Mouse (Mus musculus) liver, embryonic 16.5 days (tissue): ENCODE data around the gene Hjurp. TPM values are rescaled to one million over a fixed set of nuclear protein-coding genes. Genes with fewer than 3 reads are reported as not detected.
"Not testable (repeated sequence)": the region's sequence is repeated elsewhere in the genome, so short reads cannot be mapped to it uniquely, and the experiment has no call there.

ENCODE experiments used
- ATAC-seq: fragments of 200-750 bp; cut with Nextera tagmentation; 2 replicates; pipeline ENCODE4 v1.8.0; 2017; ENCODE audit warnings: low read depth, mild to moderate bottlenecking, moderate number of reproducible peaks, moderate library complexity
- H3K27ac ChIP-seq: fragments of 300-500 bp; sonication (generic); 2 replicates; pipeline ENCODE4 v1.5.1; 2014; ENCODE audit warnings: mild to moderate bottlenecking, low read length
- H3K27me3 ChIP-seq: fragments of 300-500 bp; sonication (generic); 2 replicates; pipeline ENCODE4 v1.6.1; 2014; ENCODE audit warnings: low read depth, low read length, mixed read lengths; ENCODE audit not compliant: control insufficient read depth, insufficient read depth
- H3K36me3 ChIP-seq: fragments of 300-500 bp; sonication (generic); 2 replicates; pipeline ENCODE4 v1.6.1; 2014; ENCODE audit warnings: mild to moderate bottlenecking; ENCODE audit not compliant: control insufficient read depth, insufficient read depth
- H3K4me1 ChIP-seq: fragments of 300-500 bp; sonication (generic); 2 replicates; pipeline ENCODE4 v1.6.1; 2014; ENCODE audit warnings: low read depth, low read length, mixed read lengths; ENCODE audit not compliant: control insufficient read depth
- H3K4me2 ChIP-seq: fragments of 300-500 bp; sonication (generic); 2 replicates; pipeline ENCODE4 v1.6.1; 2014; ENCODE audit warnings: low read depth, low read length, mixed read lengths
- H3K4me3 ChIP-seq: fragments of 300-500 bp; sonication (generic); 2 replicates; pipeline ENCODE4 v1.5.1; 2014; ENCODE audit warnings: low read depth, mild to moderate bottlenecking, low read length
- H3K9ac ChIP-seq: fragments of 300-500 bp; sonication (generic); 2 replicates; pipeline ENCODE4 v1.6.1; 2014; ENCODE audit warnings: low read depth, low read length
- H3K9me3 ChIP-seq: fragments of 300-500 bp; sonication (generic); replicated peaks from 2 replicates; pipeline ENCODE4 v1.6.1; 2016; ENCODE audit warnings: low read length; ENCODE audit not compliant: control insufficient read depth
- WGBS: fragments of 180-500 bp; shearing (Covaris S2); extraction: QIAGEN DNeasy Blood & Tissue Kit; methylation state at CpG from one replicate; pipeline ENCODE4 v1.1.7; 2014; ENCODE audit not compliant: insufficient replicate concordance; 5-methylcytosine and 5-hydroxymethylcytosine counted together
- polyA plus RNA-seq: library from polyadenylated mRNA; unstranded; fragments of >200 nt; fragmentation: Nextera tagmentation; extraction: Ambion mirVana; gene quantifications from 2 replicates; pipeline ENCODE4 v1.2.1, GENCODE M21; 2015

Gene Hjurp
- polyA plus RNA-seq, 1 experiment from 2014 or later = 71.4 TPM

DNA sequence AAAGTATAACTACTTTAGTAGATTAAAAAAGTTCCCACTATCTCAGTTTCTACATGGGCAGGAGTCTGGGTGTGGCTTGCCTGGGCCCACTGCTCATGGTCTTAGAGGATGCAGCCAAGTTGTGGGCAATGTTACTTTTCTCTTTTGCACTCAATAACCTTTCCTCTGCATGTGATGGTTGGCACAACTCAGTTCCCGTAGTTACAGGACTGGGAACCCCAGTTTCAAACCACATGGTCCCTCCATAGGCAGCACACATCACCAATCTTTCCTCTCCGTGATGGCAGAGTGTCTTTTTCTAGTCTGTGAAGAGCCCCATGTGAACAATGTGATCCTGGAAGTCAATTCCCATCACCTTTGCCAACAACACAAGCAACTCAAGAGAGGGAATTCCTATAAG is 50.0 kb downstream of the Hjurp start:
- ATAC-seq = no peak
- H3K9ac ChIP-seq = no peak overlapping the region
- no peak overlapping the region for H3K4me2 ChIP-seq
- no peak overlapping the region for H3K27ac ChIP-seq
- no peaks in the 10 kb centered on the region for H3K4me1 ChIP-seq
- H3K9me3 ChIP-seq = peaks cover 31% of the 10 kb centered on the region
- H3K27me3 ChIP-seq = no peaks in the 10 kb centered on the region
- no peaks in the 10 kb centered on the region for H3K36me3 ChIP-seq
- H3K4me3 ChIP-seq = no peak overlapping the region
- WGBS = 40% methylated on average over 2 of the region's 2 CpGs

DNA sequence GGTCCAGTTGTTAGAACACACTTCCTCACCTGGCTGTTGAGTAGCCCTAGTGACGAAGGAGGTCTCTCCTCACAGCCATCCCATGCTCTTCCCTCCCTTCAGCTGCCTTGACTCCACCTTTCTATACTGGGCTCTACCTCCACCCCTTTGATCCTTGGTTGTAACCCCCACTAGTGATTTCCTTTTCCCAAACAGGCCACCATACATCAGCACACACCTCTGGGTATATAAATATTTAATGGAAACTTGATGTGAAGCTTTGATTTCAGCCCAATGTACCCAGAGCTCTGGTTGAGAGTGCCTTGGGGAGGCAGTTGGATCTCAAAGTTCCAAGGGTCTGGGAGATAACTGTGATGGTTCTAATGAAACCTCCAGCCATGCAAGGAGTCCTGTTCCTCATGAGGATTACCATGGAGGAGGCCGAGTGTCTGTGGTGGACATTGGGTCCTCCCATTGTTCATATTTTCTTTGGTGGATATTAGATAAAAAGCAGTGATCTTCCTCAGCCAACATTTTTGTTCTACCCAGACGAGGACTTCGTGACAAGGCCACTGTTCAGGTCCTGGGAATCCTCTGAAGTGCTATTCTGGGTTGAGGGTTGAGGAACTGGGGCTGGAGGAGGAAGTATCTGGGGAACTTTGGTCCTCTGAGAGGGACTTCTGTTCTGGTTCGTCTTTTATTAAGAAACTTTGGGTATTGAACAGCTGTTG is 50.6 kb downstream of the Hjurp start, which contains the start of gene Mroh2a:
TSS of gene Mroh2a (plus strand) at position 317 of the 710 bp plus-strand sequence.
- H3K4me1 ChIP-seq = no peaks in the 10 kb centered on the region
- H3K27ac ChIP-seq = no peak within 1 kb of the TSS
- H3K27me3 ChIP-seq = no peaks in the 10 kb centered on the region
- no peaks in the 10 kb centered on the region for H3K36me3 ChIP-seq
- no peak within 1 kb of the TSS for H3K4me3 ChIP-seq
- H3K9ac ChIP-seq = no peak within 1 kb of the TSS
- no peak within 1 kb of the TSS for H3K4me2 ChIP-seq
- ATAC-seq = peak; percentile 19; the same call in 1 of the 2 replicates
- H3K9me3 ChIP-seq = peaks cover 33% of the 10 kb centered on the region
- WGBS = 36% methylated on average over 5 of the region's 5 CpGs

DNA sequence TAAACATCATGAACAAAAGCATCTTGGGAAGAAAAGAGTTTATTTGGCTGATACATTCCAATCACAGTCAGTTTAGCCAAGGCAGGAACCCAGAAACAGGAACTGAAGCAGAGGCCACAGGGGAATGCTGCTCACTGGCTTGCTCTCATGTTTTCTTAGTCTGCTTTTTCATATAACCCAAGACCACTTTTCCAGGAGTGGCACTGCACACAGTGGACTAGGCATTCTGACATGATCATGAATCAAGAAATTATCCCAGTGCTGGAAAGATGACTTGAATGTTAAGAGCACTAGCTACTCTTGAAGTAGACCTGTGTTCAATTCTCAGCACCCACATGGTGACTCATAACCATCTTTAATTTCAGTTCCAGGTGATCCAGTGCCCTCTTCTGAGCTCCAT is 51.7 kb downstream of the Hjurp start:
- no peak for ATAC-seq
- Histone ChIP-seq H3K4me1 (no peaks in the 10 kb centered on the region), H3K9ac (no peak overlapping the region), H3K9me3 (peaks cover 26% of the 10 kb centered on the region), H3K4me2 (no peak overlapping the region), H3K27ac (no peak overlapping the region), H3K36me3 (no peaks in the 10 kb centered on the region), H3K27me3 (no peaks in the 10 kb centered on the region), H3K4me3 (no peak overlapping the region)

DNA sequence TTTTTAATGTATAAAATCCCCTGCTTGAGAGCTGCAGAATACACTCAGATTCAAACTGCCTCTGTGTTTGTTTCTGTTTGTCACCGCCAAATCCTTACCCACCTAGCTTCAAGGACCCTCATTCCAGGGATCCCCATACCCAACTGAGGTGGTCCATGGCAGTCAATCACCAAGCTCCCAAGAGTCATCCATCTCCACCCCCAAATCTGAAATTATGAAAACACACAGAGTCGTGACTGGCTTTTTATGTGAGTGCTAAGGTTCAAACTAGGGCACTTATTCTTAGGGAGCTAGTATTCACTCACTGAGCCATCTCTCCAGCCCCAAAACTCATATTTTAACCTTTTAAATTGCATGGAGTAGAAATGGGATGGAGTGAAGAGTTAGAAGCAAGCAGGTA is 52.1 kb downstream of the Hjurp start:
- not testable (repeated sequence) for H3K4me3 ChIP-seq, H3K4me1 ChIP-seq, ATAC-seq, H3K9ac ChIP-seq, H3K4me2 ChIP-seq, H3K27me3 ChIP-seq, H3K36me3 ChIP-seq, H3K27ac ChIP-seq
- 29% methylated on average over 2 of the region's 2 CpGs for WGBS
- peaks cover 22% of the 10 kb centered on the region for H3K9me3 ChIP-seq

DNA sequence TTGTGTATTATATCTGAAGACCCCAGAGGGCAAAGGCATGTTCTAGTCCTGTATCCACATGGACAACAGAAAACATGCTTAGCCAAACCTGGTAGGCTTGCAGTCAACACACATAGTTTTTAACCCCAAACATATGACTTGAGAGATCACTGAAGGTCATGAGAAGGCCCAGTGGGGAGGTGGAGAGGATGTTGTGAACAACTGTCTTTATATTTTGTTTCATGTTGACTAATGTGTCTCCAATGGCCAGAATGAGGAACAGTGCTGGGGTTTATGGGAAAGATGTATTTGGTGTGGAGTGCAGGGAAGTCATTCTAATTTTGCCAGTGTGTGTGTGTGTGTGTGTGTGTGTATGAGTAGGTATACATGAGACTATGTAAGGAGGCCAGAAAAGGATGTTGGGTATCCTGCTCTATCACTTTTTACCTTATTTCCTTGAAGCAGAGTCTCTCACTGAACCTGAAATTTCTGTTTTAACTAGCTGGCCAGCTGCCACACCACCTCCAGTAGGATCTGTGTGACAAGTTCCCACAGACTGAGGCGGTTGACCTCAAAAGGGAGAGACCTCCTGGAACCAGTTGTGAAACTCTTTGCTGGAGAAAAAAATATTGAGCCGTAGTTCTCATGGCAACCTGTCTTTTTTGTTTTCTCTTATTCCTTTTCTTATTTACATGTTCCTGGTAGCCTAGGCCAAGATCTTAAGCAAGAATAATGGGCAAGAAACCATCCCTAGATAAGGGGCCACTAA is 53.2 kb downstream of the Hjurp start:
- Histone ChIP-seq H3K27me3 (no peaks in the 10 kb centered on the region), H3K4me2 (no peak overlapping the region), H3K36me3 (no peaks in the 10 kb centered on the region), H3K4me1 (no peaks in the 10 kb centered on the region), H3K9ac (no peak overlapping the region), H3K4me3 (no peak overlapping the region), H3K27ac (no peak overlapping the region), H3K9me3 (peaks cover 14% of the 10 kb centered on the region)
- 51% methylated on average over 2 of the region's 2 CpGs for WGBS
- no peak for ATAC-seq

DNA sequence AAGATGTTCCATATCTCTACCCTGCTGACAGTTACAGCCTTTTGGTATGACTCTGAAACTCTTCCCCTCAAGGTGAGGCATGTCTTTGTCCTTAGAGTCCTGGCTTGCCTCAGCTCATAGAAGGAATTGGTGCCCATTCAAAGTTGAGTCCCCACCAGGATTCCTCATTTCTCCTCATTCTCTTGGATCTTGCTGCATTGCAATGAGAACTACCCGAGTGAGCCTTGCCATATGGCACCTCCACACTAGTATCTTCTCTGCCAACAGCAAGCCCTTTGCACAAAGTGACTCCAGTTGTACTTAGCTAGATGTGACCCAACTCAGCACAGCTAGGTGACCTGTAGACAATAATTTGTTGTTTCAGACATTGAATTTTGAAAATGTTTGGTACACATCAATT is 53.8 kb downstream of the Hjurp start:
- no peak overlapping the region for H3K4me3 ChIP-seq
- H3K9ac ChIP-seq = no peak overlapping the region
- peaks cover 14% of the 10 kb centered on the region for H3K9me3 ChIP-seq
- no peak overlapping the region for H3K27ac ChIP-seq
- WGBS = 31% methylated on average over 1 of the region's 1 CpGs
- no peaks in the 10 kb centered on the region for H3K36me3 ChIP-seq
- H3K4me1 ChIP-seq = no peaks in the 10 kb centered on the region
- ATAC-seq = no peak
- H3K4me2 ChIP-seq = no peak overlapping the region
- no peaks in the 10 kb centered on the region for H3K27me3 ChIP-seq

DNA sequence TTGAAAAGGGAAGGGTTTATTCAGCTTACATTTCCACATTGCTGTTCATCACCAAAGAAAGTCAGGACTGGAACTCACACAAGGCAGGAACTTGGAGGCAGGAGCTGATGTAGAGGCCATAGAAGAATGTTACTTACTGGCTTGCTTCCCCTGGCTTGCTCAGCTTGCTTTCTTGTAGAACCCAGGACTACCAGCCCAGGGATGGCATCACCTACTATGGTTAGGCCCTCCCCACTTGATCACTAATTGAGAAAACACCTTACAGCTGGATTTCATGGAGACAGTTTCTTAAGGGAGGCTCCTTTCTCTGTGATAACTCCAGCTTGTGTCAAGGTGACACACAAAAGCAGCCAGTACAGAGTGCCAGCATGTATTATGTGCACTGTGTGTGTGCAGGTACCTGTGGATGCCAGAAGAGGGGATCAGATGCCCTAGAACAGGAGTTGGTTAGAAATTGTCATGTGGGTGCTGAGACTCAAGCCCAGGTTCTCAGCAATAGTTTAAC is 54.4 kb downstream of the Hjurp start:
- not testable (repeated sequence) for H3K4me1 ChIP-seq, H3K4me3 ChIP-seq, H3K27me3 ChIP-seq, H3K4me2 ChIP-seq, H3K36me3 ChIP-seq, H3K27ac ChIP-seq, H3K9ac ChIP-seq, ATAC-seq
- peaks cover 12% of the 10 kb centered on the region for H3K9me3 ChIP-seq

DNA sequence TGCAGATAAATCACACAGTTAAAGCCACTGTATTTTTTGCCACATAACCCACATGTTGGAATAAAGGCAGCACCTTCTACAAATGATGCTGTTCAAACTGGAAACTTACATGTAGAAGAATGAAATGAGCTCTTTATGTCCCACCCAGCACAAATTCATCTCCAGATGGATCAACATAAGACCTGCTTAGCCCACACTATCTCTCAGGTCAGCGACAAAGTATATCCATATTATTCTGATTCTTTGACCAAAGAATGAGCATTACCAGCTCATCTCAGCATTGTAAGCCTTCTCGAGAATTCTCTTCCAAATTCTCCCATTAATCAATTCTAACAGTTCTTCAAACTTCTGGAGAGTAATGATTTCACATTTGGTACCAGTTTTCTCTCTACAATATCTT is 55.2 kb downstream of the Hjurp start:
- Histone ChIP-seq H3K9me3 (peaks cover 14% of the 10 kb centered on the region), H3K4me1 (no peaks in the 10 kb centered on the region), H3K4me2 (no peak overlapping the region), H3K27ac (no peak overlapping the region), H3K27me3 (no peaks in the 10 kb centered on the region), H3K9ac (no peak overlapping the region), H3K36me3 (no peaks in the 10 kb centered on the region), H3K4me3 (no peak overlapping the region)
- ATAC-seq = no peak
- WGBS = 28% methylated on average over 2 of the region's 2 CpGs

DNA sequence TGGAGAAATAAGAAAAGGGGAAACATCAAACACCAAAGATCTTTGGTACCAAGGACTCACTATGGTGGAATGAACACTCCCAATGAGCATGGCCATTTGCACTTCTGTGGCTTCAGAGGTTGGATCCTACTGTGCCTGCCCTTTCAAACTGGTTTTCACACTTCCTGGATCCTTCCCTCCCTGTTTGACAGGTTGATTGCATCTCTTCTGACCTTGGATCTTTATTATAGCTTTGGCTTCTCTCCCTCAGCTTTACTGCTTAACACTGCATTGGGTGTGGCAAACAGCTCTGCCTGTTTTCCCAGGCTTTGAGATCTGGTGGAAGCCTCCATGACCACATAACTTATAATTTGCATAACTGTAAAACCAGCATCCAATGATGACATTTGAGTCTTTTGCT is 57.1 kb downstream of the Hjurp start:
- no peak overlapping the region for H3K9ac ChIP-seq
- no peak overlapping the region for H3K27ac ChIP-seq
- no peaks in the 10 kb centered on the region for H3K27me3 ChIP-seq
- no peak overlapping the region for H3K4me3 ChIP-seq
- peaks cover 17% of the 10 kb centered on the region for H3K9me3 ChIP-seq
- no peak overlapping the region for H3K4me2 ChIP-seq
- no peaks in the 10 kb centered on the region for H3K4me1 ChIP-seq
- no peaks in the 10 kb centered on the region for H3K36me3 ChIP-seq
- ATAC-seq = no peak
